Mouse (Mus musculus) MEL (cell line): ENCODE measurements around the gene Clec3a. TPM values are rescaled to one million over a fixed set of nuclear protein-coding genes. Genes with fewer than 3 reads are reported as not detected.

Experiments
- DNase-seq: peaks from one replicate; pipeline ENCODE4 v3.0.0; 2011; ENCODE audit warnings: low read depth, low spot score
- H3K27ac ChIP-seq: 2 replicates; pipeline ENCODE4 v1.5.1; 2012; ENCODE audit warnings: low read depth, mild to moderate bottlenecking, control low read depth, low read length, moderate library complexity; ENCODE audit not compliant: control insufficient read depth
- H3K27me3 ChIP-seq, 2 experiments: fragments of 150-350 bp in 1 of 2; sonication (generic) in 1 of 2; 2 replicates each; pipeline ENCODE4 v1.6.1; 2012; ENCODE audit warnings: low read length in 2 of 2, mild to moderate bottlenecking in 2 of 2, improper control_type of control experiment in 1 of 2, moderate library complexity in 1 of 2; ENCODE audit not compliant: insufficient read depth in 2 of 2, control insufficient read depth in 1 of 2
- H3K36me3 ChIP-seq, 2 experiments: 2 replicates each; pipeline ENCODE4 v1.6.1; 2012 to 2014; ENCODE audit warnings: low read length in 2 of 2, improper control_type of control experiment in 1 of 2, inconsistent platforms in 1 of 2, mild to moderate bottlenecking in 1 of 2; ENCODE audit not compliant: insufficient read depth in 2 of 2, control insufficient read depth in 1 of 2
- H3K4me1 ChIP-seq, 2 experiments: fragments of 150-350 bp in 1 of 2; sonication (generic) in 1 of 2; 2 replicates each; pipeline ENCODE4 v1.6.1; 2012; ENCODE audit warnings: low read length in 2 of 2, improper control_type of control experiment in 1 of 2, mild to moderate bottlenecking in 1 of 2; ENCODE audit not compliant: insufficient read depth in 2 of 2, control insufficient read depth in 1 of 2
- H3K4me3 ChIP-seq, 2 experiments: fragments of 150-350 bp in 1 of 2; sonication (generic) in 1 of 2; 2 replicates each; pipeline ENCODE4 v1.5.1; 2012; ENCODE audit warnings: low read depth in 2 of 2, low read length in 2 of 2, mild to moderate bottlenecking in 2 of 2, moderate library complexity in 2 of 2, control low read depth in 1 of 2, improper control_type of control experiment in 1 of 2; ENCODE audit not compliant: control insufficient read depth in 1 of 2, insufficient read depth in 1 of 2
- H3K79me2 ChIP-seq: 2 replicates; pipeline ENCODE4 v1.6.1; 2012; ENCODE audit warnings: mild to moderate bottlenecking, low read length, moderate library complexity; ENCODE audit not compliant: control insufficient read depth, poor library complexity, insufficient read depth
- H3K9ac ChIP-seq: 2 replicates; pipeline ENCODE4 v1.6.1; 2012; ENCODE audit warnings: low read depth, mild to moderate bottlenecking, control low read depth, low read length, moderate library complexity; ENCODE audit not compliant: control insufficient read depth, poor library complexity, severe bottlenecking
- H3K9me3 ChIP-seq: fragments of 150-350 bp; sonication (generic); replicated peaks from 2 replicates; pipeline ENCODE4 v1.6.1; 2012; ENCODE audit warnings: mild to moderate bottlenecking, low read length, improper control_type of control experiment, moderate library complexity; ENCODE audit not compliant: insufficient read depth
- BHLHE40 ChIP-seq: IDR thresholded peaks from 2 replicates; pipeline ENCODE4 v1.6.1; 2012; ENCODE audit warnings: low read depth, mild to moderate bottlenecking, inconsistent platforms, low read length, improper control_type of control experiment, borderline replicate concordance
- CHD1 ChIP-seq: IDR thresholded peaks from 2 replicates; pipeline ENCODE4 v1.6.1; 2012; ENCODE audit warnings: low read depth, mild to moderate bottlenecking, inconsistent platforms, low read length, improper control_type of control experiment
- CHD2 ChIP-seq: IDR thresholded peaks from 2 replicates; pipeline ENCODE4 v1.6.1; 2011; ENCODE audit warnings: low read length, improper control_type of control experiment
- E2F4 ChIP-seq: IDR thresholded peaks from 2 replicates; pipeline ENCODE4 v1.6.1; 2011; ENCODE audit warnings: low read depth, low read length, improper control_type of control experiment, borderline replicate concordance
- ELF1 ChIP-seq: IDR thresholded peaks from 2 replicates; pipeline ENCODE4 v1.6.1; 2014; ENCODE audit warnings: low read depth, mild to moderate bottlenecking, inconsistent platforms, low read length, improper control_type of control experiment, moderate library complexity
- EP300 ChIP-seq, 2 experiments: IDR thresholded peaks; 2 replicates each; pipeline ENCODE4 v1.6.1; 2011; ENCODE audit warnings: improper control_type of control experiment in 2 of 2, low read length in 2 of 2, low read depth in 1 of 2, mild to moderate bottlenecking in 1 of 2
- ETS1 ChIP-seq: IDR thresholded peaks from 2 replicates; pipeline ENCODE4 v1.6.1; 2012; ENCODE audit warnings: low read depth, mild to moderate bottlenecking, inconsistent platforms, low read length, improper control_type of control experiment, moderate library complexity
- GABPA ChIP-seq: IDR thresholded peaks from 2 replicates; pipeline ENCODE4 v1.6.1; 2012; ENCODE audit warnings: low read depth, mild to moderate bottlenecking, inconsistent platforms, low read length, improper control_type of control experiment, moderate library complexity
- GATA1 ChIP-seq: IDR thresholded peaks from 2 replicates; pipeline ENCODE4 v1.6.1; 2011; ENCODE audit warnings: low read depth, low read length, improper control_type of control experiment
- HCFC1 ChIP-seq: IDR thresholded peaks from 2 replicates; pipeline ENCODE4 v1.6.1; 2012; ENCODE audit warnings: low read depth, mild to moderate bottlenecking, inconsistent platforms, low read length, improper control_type of control experiment, moderate library complexity
- KAT2A ChIP-seq: conservative IDR thresholded peaks from 2 replicates; pipeline ENCODE4 v1.6.1; 2012; ENCODE audit warnings: low read depth, low read length, improper control_type of control experiment, inconsistent platforms
- MAFK ChIP-seq: IDR thresholded peaks from 2 replicates; pipeline ENCODE4 v1.6.1; 2011; ENCODE audit warnings: low read depth, mild to moderate bottlenecking, low read length, improper control_type of control experiment, borderline replicate concordance
- MAX ChIP-seq: IDR thresholded peaks from 2 replicates; pipeline ENCODE4 v1.6.1; 2011; ENCODE audit warnings: low read length, improper control_type of control experiment
- MXI1 ChIP-seq: IDR thresholded peaks from 2 replicates; pipeline ENCODE4 v1.6.1; 2011; ENCODE audit warnings: mild to moderate bottlenecking, low read depth, low read length, improper control_type of control experiment
- MYC ChIP-seq: IDR thresholded peaks from 2 replicates; pipeline ENCODE4 v1.6.1; 2011; ENCODE audit warnings: low read depth, mild to moderate bottlenecking, low read length, improper control_type of control experiment, moderate library complexity
- NRF1 ChIP-seq: IDR thresholded peaks from 2 replicates; pipeline ENCODE4 v1.6.1; 2014; ENCODE audit warnings: low read depth, mild to moderate bottlenecking, inconsistent platforms, low read length, improper control_type of control experiment, moderate library complexity; ENCODE audit not compliant: poor library complexity, insufficient read depth, severe bottlenecking
- SIN3A ChIP-seq: IDR thresholded peaks from 2 replicates; pipeline ENCODE4 v1.6.1; 2012; ENCODE audit warnings: low read length, improper control_type of control experiment, inconsistent platforms
- SMC3 ChIP-seq: IDR thresholded peaks from 2 replicates; pipeline ENCODE4 v1.6.1; 2011; ENCODE audit warnings: low read depth, low read length, improper control_type of control experiment
- TBP ChIP-seq: IDR thresholded peaks from 2 replicates; pipeline ENCODE4 v1.8.0; 2011; ENCODE audit warnings: low read depth, low read length, improper control_type of control experiment
- USF1 ChIP-seq: IDR thresholded peaks from 2 replicates; pipeline ENCODE4 v1.6.1; 2014; ENCODE audit warnings: low read depth, mild to moderate bottlenecking, inconsistent platforms, low read length, improper control_type of control experiment, moderate library complexity
- USF2 ChIP-seq, 2 experiments: IDR thresholded peaks; 2 replicates each; pipeline ENCODE4 v1.6.1; 2011 to 2012; ENCODE audit warnings: improper control_type of control experiment in 2 of 2, low read length in 2 of 2, borderline replicate concordance in 1 of 2, inconsistent platforms in 1 of 2, low read depth in 1 of 2, mild to moderate bottlenecking in 1 of 2; ENCODE audit not compliant: insufficient read depth in 1 of 2
- polyA plus RNA-seq, 2 experiments: library from polyadenylated mRNA; stranded (reverse) in 1 of 2; unstranded in 1 of 2; fragments of >175 nt in 1 of 2; fragments of >200 nt in 1 of 2; gene quantifications; 2 replicates each; pipeline versions ENCODE4 v1.2.1 to v1.2.4; 2012; ENCODE audit warnings: low replicate concordance in 2 of 2, low read depth in 1 of 2; ENCODE audit not compliant: insufficient read length in 2 of 2, insufficient read depth in 1 of 2, missing spikeins in 1 of 2
- total RNA-seq: library from RNA; depleted of rRNA; stranded (reverse); fragments of 300-350 nt; gene quantifications from 2 replicates; pipeline ENCODE4 v1.2.3, GENCODE M21; 2012

The Clec3a gene
- total and polyA plus RNA-seq, 3 experiments: not detected

DNA sequence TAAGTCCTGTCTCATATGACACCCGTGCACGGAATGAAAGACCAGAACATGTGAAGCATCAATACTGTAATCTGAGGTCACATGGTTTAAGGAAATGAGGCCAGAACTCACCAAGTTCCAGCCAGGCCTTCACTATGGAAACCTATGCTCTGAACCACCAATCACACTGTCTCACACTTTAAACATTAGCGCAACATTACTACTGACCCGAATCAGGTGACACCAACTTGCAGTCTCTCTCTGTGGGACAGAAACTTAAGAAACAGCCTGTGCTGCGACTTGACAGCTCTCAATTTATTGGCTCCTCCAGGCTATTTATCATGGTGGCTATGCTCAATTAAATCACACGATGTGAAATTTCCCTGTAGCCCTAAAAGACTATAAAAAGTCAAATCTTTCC lies 43.5 kb upstream of the Clec3a start:
- Histone ChIP-seq H3K4me3 (no peak overlapping the region), H3K27ac (no peak overlapping the region), H3K27me3 (no peaks in the 10 kb centered on the region), H3K9me3 (no peaks in the 10 kb centered on the region), H3K36me3 (no peaks in the 10 kb centered on the region), H3K4me1 (no peaks in the 10 kb centered on the region), H3K79me2 (no peaks in the 10 kb centered on the region), H3K9ac (no peak overlapping the region)
- no peak for DNase-seq
- TF ChIP-seq SIN3A: no peak
- no peak for TF ChIP-seq SMC3
- TF ChIP-seq USF2 (IDR thresholded peaks at IDR 0.05; ENCODE audit: borderline replicate concordance in 1 of 2, insufficient read depth in 1 of 2, low read depth in 1 of 2, low read length in 2 of 2): no peak
- TF ChIP-seq ELF1: no peak
- TF ChIP-seq USF1: no peak
- TF ChIP-seq MYC: no peak
- no peak for TF ChIP-seq ETS1
- no peak for TF ChIP-seq HCFC1
- no peak for TF ChIP-seq CHD2
- no peak for TF ChIP-seq GABPA
- no peak for TF ChIP-seq NRF1

DNA sequence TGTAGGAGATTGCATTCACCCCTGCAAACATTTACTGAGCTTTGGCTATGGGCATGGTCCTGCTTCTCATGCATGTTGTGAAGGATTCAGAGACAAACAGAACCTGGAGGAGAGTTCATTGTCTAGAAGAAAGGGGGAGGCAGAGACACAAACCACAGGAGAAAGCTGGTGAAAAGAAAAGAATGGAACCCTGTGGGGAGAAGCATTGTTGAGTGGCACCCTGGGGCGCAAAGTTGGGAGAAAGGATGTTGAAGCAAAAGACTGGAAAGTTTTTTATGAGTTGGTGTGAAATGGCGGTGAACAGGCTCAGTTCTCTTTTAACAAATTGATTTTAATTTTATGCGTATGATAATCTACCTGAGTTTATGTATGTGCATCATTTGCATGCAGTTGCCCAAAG lies 33.7 kb upstream of the Clec3a start:
- Histone ChIP-seq H3K27ac (no peak overlapping the region), H3K9me3 (no peaks in the 10 kb centered on the region), H3K79me2 (no peaks in the 10 kb centered on the region), H3K9ac (no peak overlapping the region), H3K27me3 (no peaks in the 10 kb centered on the region), H3K4me1 (no peaks in the 10 kb centered on the region; a peak in 1 of 4 replicates), H3K4me3 (no peak overlapping the region), H3K36me3 (no peaks in the 10 kb centered on the region)
- DNase-seq: no peak
- TF ChIP-seq USF2 (IDR thresholded peaks at IDR 0.05; ENCODE audit: borderline replicate concordance in 1 of 2, insufficient read depth in 1 of 2, low read depth in 1 of 2, low read length in 2 of 2) (no peak), MYC (no peak)

DNA sequence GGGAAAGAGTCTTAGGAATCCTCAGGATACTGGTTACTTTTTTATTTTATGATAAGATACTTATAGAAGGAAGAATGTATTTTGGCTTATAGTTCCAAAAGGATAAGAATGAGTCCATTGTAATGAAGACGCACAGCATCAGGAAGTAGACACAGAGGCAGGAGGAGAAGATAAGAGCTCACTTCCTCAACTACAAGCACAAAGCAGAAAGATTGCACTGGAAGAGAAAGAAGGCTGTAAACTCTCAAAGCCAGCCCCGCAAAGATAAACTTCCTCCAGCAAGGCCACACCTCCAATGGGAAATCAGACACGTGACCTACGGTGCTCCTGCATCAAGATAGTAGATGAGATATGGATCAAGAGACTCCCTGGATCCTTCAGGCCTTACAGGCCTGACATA lies 30.4 kb upstream of the Clec3a start:
- TF ChIP-seq USF1: 0 out of 2 replicates have a peak, but pooled peaks have one; percentile 38
- TF ChIP-seq KAT2A: no peak
- no peak for TF ChIP-seq E2F4
- no peak for TF ChIP-seq BHLHE40
- no peak for TF ChIP-seq TBP
- no peak for TF ChIP-seq CHD2
- peak; percentile 61 for TF ChIP-seq GATA1
- TF ChIP-seq MAX: no peak
- no peak for TF ChIP-seq MAFK
- no peak for TF ChIP-seq MXI1
- TF ChIP-seq NRF1: no peak
- TF ChIP-seq CHD1: no peak
- no peak for TF ChIP-seq GABPA
- TF ChIP-seq EP300 (IDR thresholded peaks at IDR 0.05; ENCODE audit: low read depth in 1 of 2, low read length in 2 of 2): 0 out of 4 replicates have a peak, but pooled peaks of 1 of the 2 experiments have one; percentile 30
- H3K4me1 ChIP-seq: no peaks in the 10 kb centered on the region; a peak in 1 of 4 replicates
- peak; percentile 32 for DNase-seq
- H3K36me3 ChIP-seq: no peaks in the 10 kb centered on the region
- no peaks in the 10 kb centered on the region for H3K9me3 ChIP-seq
- H3K79me2 ChIP-seq: no peaks in the 10 kb centered on the region
- no peaks in the 10 kb centered on the region for H3K27me3 ChIP-seq
- no peak overlapping the region for H3K9ac ChIP-seq
- no peak overlapping the region for H3K27ac ChIP-seq
- no peak overlapping the region for H3K4me3 ChIP-seq
